Mouse (Mus musculus) heart, embryonic 11.5 days (tissue): ENCODE measurements around the gene Uap1l1. TPM values are rescaled to one million over a fixed set of nuclear protein-coding genes. Genes with fewer than 3 reads are reported as not detected.

Experiments
- ATAC-seq: fragments of 200-750 bp; cut with Nextera tagmentation; replicated peaks from 2 replicates; pipeline ENCODE4 v1.8.0; 2017; ENCODE audit warnings: moderate library complexity; ENCODE audit not compliant: insufficient number of reproducible peaks, low FRiP score, low TSS enrichment
- H3K27ac ChIP-seq: fragments of 300-500 bp; sonication (generic); 2 replicates; pipeline ENCODE4 v1.5.1; 2014; ENCODE audit warnings: mild to moderate bottlenecking, low read depth, low read length
- H3K27me3 ChIP-seq: fragments of 300-500 bp; sonication (generic); 2 replicates; pipeline ENCODE4 v1.6.1; 2014; ENCODE audit warnings: mild to moderate bottlenecking, low read length, mixed read lengths; ENCODE audit not compliant: control insufficient read depth, insufficient read depth
- H3K36me3 ChIP-seq: fragments of 300-500 bp; sonication (generic); 2 replicates; pipeline ENCODE4 v1.6.1; 2014; ENCODE audit warnings: mild to moderate bottlenecking, low read length, moderate library complexity, mixed read lengths; ENCODE audit not compliant: control insufficient read depth, insufficient read depth
- H3K4me1 ChIP-seq: fragments of 300-500 bp; sonication (generic); 2 replicates; pipeline ENCODE4 v1.6.1; 2014; ENCODE audit warnings: low read length; ENCODE audit not compliant: control insufficient read depth, insufficient read depth
- H3K4me2 ChIP-seq: fragments of 300-500 bp; sonication (generic); 2 replicates; pipeline ENCODE4 v1.6.1; 2014; ENCODE audit warnings: mild to moderate bottlenecking, moderate library complexity
- H3K4me3 ChIP-seq: fragments of 300-500 bp; sonication (generic); 2 replicates; pipeline ENCODE4 v1.5.1; 2014; ENCODE audit warnings: low read depth, low read length
- H3K9ac ChIP-seq: fragments of 300-500 bp; sonication (generic); 2 replicates; pipeline ENCODE4 v1.6.1; 2014; ENCODE audit warnings: mild to moderate bottlenecking, low read depth, low read length, moderate library complexity
- H3K9me3 ChIP-seq: fragments of 300-500 bp; sonication (generic); replicated peaks from 2 replicates; pipeline ENCODE4 v1.6.1; 2016; ENCODE audit warnings: low read length; ENCODE audit not compliant: control insufficient read depth
- WGBS: fragments of 180-500 bp; shearing (Covaris S2); extraction: QIAGEN DNeasy Blood & Tissue Kit; methylation state at CpG from one replicate; pipeline ENCODE4 v1.1.7; 2014; ENCODE audit not compliant: insufficient replicate concordance; 5-methylcytosine and 5-hydroxymethylcytosine counted together
- polyA plus RNA-seq: library from polyadenylated mRNA; unstranded; fragments of >200 nt; fragmentation: Nextera tagmentation; extraction: Ambion mirVana; gene quantifications from 2 replicates; pipeline ENCODE4 v1.2.1, GENCODE M21; 2014

Gene Uap1l1
- polyA plus RNA-seq, 1 experiment from 2014 or later, result 10.8 TPM

DNA sequence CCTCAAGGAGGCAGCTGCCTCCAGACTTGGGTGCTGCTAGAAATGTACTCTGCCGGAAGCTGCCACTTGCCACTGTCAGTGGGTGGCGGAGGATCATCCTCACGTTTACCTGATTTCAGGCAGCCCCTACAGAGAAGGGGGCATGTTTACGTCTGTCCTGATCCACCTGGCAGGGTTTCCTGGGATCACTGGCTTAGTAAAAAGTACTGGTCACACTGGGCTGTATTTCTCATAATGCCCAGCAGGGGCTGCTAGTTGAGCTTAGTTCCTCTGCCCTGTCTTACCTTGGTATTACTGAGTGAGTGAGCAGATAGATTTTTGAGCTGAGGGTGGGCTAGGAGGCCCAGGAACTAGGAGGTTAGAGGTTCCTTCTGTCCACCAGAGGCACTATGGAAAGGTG is 11.1 kb upstream of the Uap1l1 start:
- 57% methylated on average over 4 of the region's 4 CpGs for WGBS
- H3K27ac ChIP-seq, result no peak overlapping the region
- ATAC-seq, result no peak

DNA sequence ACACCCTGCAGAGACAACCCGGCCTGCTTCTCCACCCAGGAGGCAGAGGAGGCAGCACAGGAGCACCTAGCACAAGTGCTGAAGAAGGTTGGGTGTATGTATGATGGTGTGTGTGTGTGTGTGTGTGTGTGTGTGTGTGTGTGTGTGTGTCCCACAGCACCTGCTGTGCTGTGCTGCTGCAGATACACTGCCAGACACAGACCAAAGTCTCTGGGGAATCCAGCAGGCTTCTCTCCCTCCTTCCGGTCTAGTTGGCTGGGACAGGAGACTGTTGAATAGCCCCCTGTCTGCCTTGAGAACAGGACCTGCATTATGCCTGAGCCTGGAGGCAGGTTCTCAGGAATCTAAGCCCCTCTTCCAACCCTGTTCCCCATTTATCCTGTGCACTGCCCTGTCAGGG is 7.9 kb upstream of the Uap1l1 start:
- no peak for ATAC-seq
- H3K4me1 ChIP-seq, result peaks cover 11% of the 10 kb centered on the region
- peak overlapping the region; percentile 68 for H3K4me3 ChIP-seq
- no peak overlapping the region for H3K27ac ChIP-seq
- H3K36me3 ChIP-seq, result peaks cover 2% of the 10 kb centered on the region; the same call in 1 of the 2 replicates
- peak overlapping the region; percentile 92 for H3K4me2 ChIP-seq
- H3K27me3 ChIP-seq, result peaks cover 7% of the 10 kb centered on the region
- H3K9ac ChIP-seq, result no peak overlapping the region; the same call in 1 of the 2 replicates
- 43% methylated on average over 2 of the region's 2 CpGs for WGBS
- H3K9me3 ChIP-seq, result no peaks in the 10 kb centered on the region

More for the DNA sequence above, 11.1 kb upstream of the Uap1l1 start:
- Histone ChIP-seq H3K27me3 (peaks cover 2% of the 10 kb centered on the region; the same call in 1 of the 2 replicates), H3K36me3 (peaks cover 2% of the 10 kb centered on the region; the same call in 1 of the 2 replicates), H3K4me1 (peaks cover 11% of the 10 kb centered on the region), H3K9me3 (no peaks in the 10 kb centered on the region), H3K4me2 (no peak overlapping the region), H3K4me3 (no peak overlapping the region), H3K9ac (no peak overlapping the region)

DNA sequence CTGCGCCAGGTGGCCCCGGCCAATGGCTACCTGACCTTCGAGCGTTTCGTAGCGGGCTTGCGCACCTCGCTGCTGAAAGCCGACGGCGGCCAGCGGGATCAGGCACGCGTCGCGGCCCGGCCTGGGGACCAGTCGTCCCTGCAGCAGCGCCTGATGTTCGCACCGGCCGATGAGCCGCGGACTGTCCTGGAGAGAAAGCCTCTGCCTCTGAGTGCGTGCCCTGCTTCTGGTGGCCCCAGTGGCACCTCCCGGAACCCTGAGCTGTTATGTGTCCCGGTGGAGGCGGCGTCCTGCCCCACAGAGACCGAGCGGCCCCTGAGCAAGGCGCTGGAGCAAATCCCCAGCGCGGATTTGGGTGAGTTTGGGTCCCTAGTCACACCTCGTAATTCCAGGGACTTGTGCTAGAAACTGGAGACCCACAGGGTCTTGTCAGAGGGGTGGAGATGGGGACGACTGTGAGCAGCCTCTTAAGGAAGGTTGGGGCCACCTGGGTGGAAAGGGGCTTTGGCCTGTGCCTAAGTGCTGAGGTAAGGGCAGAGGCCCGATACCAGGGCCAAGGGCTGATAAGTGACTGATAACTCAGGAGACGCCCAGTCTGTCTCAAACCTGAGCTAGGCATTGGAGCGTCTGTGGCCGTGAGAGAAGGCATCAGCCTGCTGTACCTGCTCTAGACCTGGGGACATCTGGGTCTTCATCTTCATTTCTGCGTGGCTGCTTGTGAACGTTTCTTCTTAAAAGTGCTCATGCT is 7.3 kb upstream of the Uap1l1 start:
- H3K36me3 ChIP-seq, result peaks cover 2% of the 10 kb centered on the region; the same call in 1 of the 2 replicates
- 3% methylated on average over 42 of the region's 42 CpGs for WGBS
- peaks cover 10% of the 10 kb centered on the region for H3K27me3 ChIP-seq
- H3K27ac ChIP-seq, result peak overlapping the region; percentile 36; the same call in 1 of the 2 replicates
- peak overlapping the region; percentile 68 for H3K9ac ChIP-seq
- ATAC-seq, result peak; percentile 27; the same call in 1 of the 2 replicates
- peaks cover 11% of the 10 kb centered on the region for H3K4me1 ChIP-seq
- peak overlapping the region; percentile 92 for H3K4me2 ChIP-seq
- H3K9me3 ChIP-seq, result no peaks in the 10 kb centered on the region
- H3K4me3 ChIP-seq, result peak overlapping the region; percentile 68

DNA sequence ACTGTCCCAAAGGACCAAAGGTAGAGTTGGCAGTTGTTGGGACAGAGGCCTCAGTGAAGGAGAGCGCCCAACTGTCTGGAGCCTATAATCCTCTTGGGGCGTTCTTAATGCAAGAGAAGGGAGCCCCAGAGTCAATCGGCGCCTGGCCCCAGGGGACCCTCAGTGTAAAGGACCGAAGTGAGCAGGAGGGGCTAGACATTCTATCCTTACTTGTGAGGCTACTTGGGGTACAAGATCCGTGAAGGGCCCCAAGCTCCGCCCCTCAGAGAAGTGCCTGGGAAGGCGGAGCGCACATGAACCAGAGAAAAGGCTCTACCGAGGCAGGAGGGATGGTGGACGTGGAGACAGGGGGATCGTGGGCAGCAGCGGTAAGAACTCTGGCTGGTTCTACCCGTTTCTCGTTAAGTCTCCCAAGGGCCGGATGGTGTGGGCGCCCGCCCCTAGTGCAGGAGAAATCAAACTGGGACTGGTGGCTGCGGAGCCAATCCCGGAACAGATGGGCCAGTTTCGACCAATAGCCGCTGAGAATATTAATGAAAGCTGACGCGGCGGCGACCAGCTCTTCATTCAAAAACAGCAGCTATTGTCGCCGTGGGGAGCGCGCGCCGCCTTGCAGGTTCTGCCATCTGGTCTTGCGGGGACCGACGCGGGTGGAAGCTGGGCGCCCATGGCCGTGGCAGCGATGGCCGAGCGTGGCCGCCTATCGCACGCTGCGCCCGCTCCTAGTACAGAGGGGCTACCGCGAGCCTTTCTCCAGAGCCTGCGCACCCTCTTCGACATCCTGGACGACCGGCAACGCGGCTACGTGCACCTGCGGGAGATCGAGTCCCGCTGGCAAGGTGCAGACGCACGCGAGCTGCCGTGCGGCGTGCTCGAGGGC is 6.5 kb upstream of the Uap1l1 start, which contains the start of gene Sapcd2:
Gene Sapcd2, plus strand, starts transcription at position 558 of the 880 bp plus-strand sequence.
- peak; percentile 83 for ATAC-seq
- peaks cover 2% of the 10 kb centered on the region; the same call in 1 of the 2 replicates for H3K36me3 ChIP-seq
- peak within 1 kb of the TSS; percentile 73 for H3K27ac ChIP-seq
- under 1% methylated on average over 65 of the region's 65 CpGs for WGBS
- H3K4me2 ChIP-seq, result peak within 1 kb of the TSS; percentile 92
- peak within 1 kb of the TSS; percentile 68 for H3K4me3 ChIP-seq
- H3K4me1 ChIP-seq, result peaks cover 11% of the 10 kb centered on the region
- H3K27me3 ChIP-seq, result peaks cover 10% of the 10 kb centered on the region
- peak within 1 kb of the TSS; percentile 77 for H3K9ac ChIP-seq
- no peaks in the 10 kb centered on the region for H3K9me3 ChIP-seq

DNA sequence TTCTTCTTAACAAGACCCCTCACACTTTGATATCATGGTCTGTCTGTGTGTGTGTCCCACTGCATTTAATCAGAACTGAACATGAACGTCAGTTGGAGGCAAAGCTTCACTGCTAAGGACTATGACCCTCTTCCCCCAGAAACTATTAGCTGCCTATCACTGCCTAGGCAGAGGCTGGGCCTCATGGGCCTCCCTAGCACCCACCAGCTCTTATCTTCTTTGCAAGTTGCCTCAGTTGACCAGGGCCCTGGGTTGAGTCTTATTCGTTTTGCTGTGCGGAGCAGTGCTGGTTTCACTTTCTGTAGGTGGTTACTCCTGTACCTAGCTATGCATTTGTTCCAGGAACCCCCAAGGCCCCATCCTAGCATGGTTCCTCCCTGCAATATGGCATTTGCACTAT is 4.5 kb upstream of the Uap1l1 start:
- Histone ChIP-seq H3K4me3 (no peak overlapping the region), H3K27me3 (peaks cover 16% of the 10 kb centered on the region), H3K27ac (no peak overlapping the region), H3K4me2 (no peak overlapping the region; the same call in 1 of the 2 replicates), H3K36me3 (no peaks in the 10 kb centered on the region), H3K9me3 (no peaks in the 10 kb centered on the region), H3K4me1 (peaks cover 11% of the 10 kb centered on the region), H3K9ac (no peak overlapping the region)
- no peak for ATAC-seq
- WGBS, result 79% methylated on average over 3 of the region's 3 CpGs

DNA sequence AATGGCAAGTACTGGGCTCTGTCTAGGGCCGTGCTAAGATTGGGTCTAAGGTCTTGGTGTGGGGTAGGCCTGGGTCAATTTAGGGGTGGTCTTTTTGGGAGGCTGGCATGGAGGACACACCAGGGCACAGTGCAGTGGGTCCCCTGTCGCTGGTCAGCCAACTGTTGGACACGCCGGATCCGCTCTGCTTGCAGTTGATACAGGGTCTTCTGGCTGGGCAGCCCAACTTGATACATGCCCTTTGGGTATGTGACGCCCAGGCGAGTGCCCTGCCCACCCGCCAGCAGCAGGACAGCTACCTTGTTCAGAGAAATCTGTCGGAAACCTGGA is 756 bp downstream of the Uap1l1 start:
- H3K27me3 ChIP-seq, result peaks cover 35% of the 10 kb centered on the region
- no peak for ATAC-seq
- H3K9me3 ChIP-seq, result no peaks in the 10 kb centered on the region
- no peaks in the 10 kb centered on the region; the same call in 1 of the 2 replicates for H3K4me1 ChIP-seq
- no peaks in the 10 kb centered on the region for H3K36me3 ChIP-seq
- H3K4me3 ChIP-seq, result peak overlapping the region; percentile 64
- H3K4me2 ChIP-seq, result peak overlapping the region; percentile 99
- H3K9ac ChIP-seq, result peak overlapping the region; percentile 75; the same call in 1 of the 2 replicates
- H3K27ac ChIP-seq, result no peak overlapping the region
- 30% methylated on average over 9 of the region's 9 CpGs for WGBS

DNA sequence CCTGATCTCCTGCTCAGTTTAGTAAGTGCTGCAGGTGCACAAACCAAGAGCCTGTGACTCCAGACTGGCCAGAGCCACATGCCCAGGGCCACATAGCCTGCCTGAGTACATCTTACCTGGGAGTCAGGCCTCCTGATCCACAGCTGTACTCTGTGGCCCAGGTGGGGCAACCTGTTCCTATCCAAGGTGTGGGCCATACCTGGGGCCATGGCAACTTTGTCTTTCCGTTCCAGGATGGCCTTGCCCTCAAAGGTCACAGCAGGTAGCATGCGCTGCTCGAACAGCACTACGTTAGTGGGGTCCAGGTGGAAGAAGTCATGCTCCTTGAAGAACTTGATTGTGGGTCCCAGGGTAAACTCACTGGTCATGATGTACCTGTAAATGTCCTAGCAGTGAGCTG is 1.2 kb downstream of the Uap1l1 start:
- Histone ChIP-seq H3K9me3 (no peaks in the 10 kb centered on the region), H3K36me3 (no peaks in the 10 kb centered on the region), H3K27me3 (peaks cover 34% of the 10 kb centered on the region), H3K4me2 (peak overlapping the region; percentile 99; the same call in 1 of the 2 replicates), H3K27ac (no peak overlapping the region), H3K4me3 (no peak overlapping the region), H3K9ac (no peak overlapping the region), H3K4me1 (no peaks in the 10 kb centered on the region; the same call in 1 of the 2 replicates)
- no peak for ATAC-seq
- WGBS, result 87% methylated on average over 4 of the region's 4 CpGs

DNA sequence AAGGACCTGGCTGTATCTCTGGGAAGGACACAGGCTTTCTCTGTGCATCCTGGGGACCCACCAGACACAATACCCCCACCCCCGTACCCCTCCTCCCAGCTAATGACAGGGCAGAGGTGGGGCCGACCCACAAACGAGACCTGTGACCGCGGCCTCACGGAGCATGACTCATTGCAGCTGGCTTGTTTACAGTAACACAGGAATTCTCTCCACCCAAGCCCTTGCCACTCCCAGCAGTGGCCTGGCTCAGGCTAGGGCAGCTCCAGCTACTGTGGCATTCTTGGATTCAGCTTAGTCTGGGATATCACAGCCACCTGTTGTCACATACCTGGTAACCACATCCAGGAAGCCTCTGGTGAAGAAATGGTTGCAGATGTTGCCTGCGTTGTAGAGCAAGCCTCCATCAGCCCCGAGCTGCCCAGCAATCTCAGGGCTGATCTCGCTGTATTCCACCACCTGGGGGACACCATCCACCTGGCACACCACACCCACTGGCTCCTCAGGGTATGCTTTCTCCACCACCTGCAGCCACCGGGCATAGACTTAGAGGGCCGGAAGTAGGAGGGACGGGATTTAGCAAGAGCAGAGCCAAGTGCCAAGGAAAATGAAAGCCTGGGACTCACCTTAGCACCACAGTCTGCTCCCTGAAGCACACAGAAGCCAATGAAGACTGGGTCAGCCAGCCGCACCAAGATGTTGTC is 1.9 kb downstream of the Uap1l1 start:
- 53% methylated on average over 13 of the region's 13 CpGs for WGBS

More for the DNA sequence above, 1.9 kb downstream of the Uap1l1 start:
- Histone ChIP-seq H3K36me3 (no peaks in the 10 kb centered on the region), H3K4me3 (no peak overlapping the region), H3K9ac (no peak overlapping the region), H3K27ac (no peak overlapping the region), H3K9me3 (no peaks in the 10 kb centered on the region), H3K27me3 (peaks cover 31% of the 10 kb centered on the region), H3K4me2 (no peak overlapping the region), H3K4me1 (no peaks in the 10 kb centered on the region; the same call in 1 of the 2 replicates)
- ATAC-seq, result no peak
